Mouse (Mus musculus): Measurements from ENCODE around the gene Pigq. TPM values are rescaled to one million over a fixed set of nuclear protein-coding genes. Genes with fewer than 3 reads are reported as not detected.

Pigq gene
- polyA plus RNA-seq (2012; rRNA removed), result 111 and 122 TPM in 2 replicates

GRCm38 (mm10) chr17:25944366-25945163 is at the start of gene Pigq, which contains the start of gene Nhlrc4:
Gene Pigq (minus strand): TSS chr17:25944936.
Gene Nhlrc4 (minus strand): TSS chr17:25944961.

GRCm38 (mm10) chr17:25985306-25986294 is 40.9 kb upstream of the Pigq start, which contains the start of gene Capn15:
Gene Capn15 (minus strand): TSS chr17:25985796.

GRCm38 (mm10) chr17:25951803-25952623 is 7.3 kb upstream of the Pigq start, which contains the start of gene A930017K11Rik:
Gene A930017K11Rik (minus strand): TSS chr17:25952565.

GRCm38 (mm10) chr17:25919144-25919785 is 25.5 kb downstream of the Pigq start, which contains the start of gene Rab40c:
Gene Rab40c (minus strand): TSS chr17:25919727.

GRCm38 (mm10) chr17:25880196-25880910 is 64.4 kb downstream of the Pigq start, which contains the start of gene Wfikkn1:
Gene Wfikkn1 (minus strand): TSS chr17:25880858.

Other genes starting within 250 kb of the Pigq start
- 0.17 and 0.48 TPM in 2 replicates for gene Gng13, start 227.8 kb downstream of the Pigq start, polyA plus RNA-seq (2012; rRNA removed)
- 9.4 and 10.7 TPM in 2 replicates for gene Chtf18, start 217.5 kb downstream of the Pigq start, polyA plus RNA-seq (2012; rRNA removed)
- gene Rpusd1, start 217.3 kb downstream of the Pigq start, polyA plus RNA-seq (2012; rRNA removed), result 37.3 and 40.1 TPM in 2 replicates
- gene Mslnl, start 208.9 kb downstream of the Pigq start, polyA plus RNA-seq (2012; rRNA removed), result 0.59 and 0.60 TPM in 2 replicates
- gene Msln, start 190.6 kb downstream of the Pigq start, polyA plus RNA-seq (2012; rRNA removed), result 5.1 and 8.6 TPM in 2 replicates
- 23.0 and 24.0 TPM in 2 replicates for gene Narfl, start 171.2 kb downstream of the Pigq start, polyA plus RNA-seq (2012; rRNA removed)
- gene Haghl, start 159.3 kb downstream of the Pigq start, polyA plus RNA-seq (2012; rRNA removed), result 42.7 and 47.9 TPM in 2 replicates
- gene Ccdc78, start 158.4 kb downstream of the Pigq start, polyA plus RNA-seq (2012; rRNA removed), result not detected in 2 replicates
- 140 and 190 TPM in 2 replicates for gene Fam173a, start 152.0 kb downstream of the Pigq start, polyA plus RNA-seq (2012; rRNA removed)
- gene AC134908.4, start 149.3 kb downstream of the Pigq start, polyA plus RNA-seq (2012; rRNA removed), result 0.90 and 1.5 TPM in 2 replicates
- gene Metrn, start 147.8 kb downstream of the Pigq start, polyA plus RNA-seq (2012; rRNA removed), result 30.8 and 45.3 TPM in 2 replicates
- 6.1 and 6.7 TPM in 2 replicates for gene Fbxl16, start 135.9 kb downstream of the Pigq start, polyA plus RNA-seq (2012; rRNA removed)
- 41.6 and 47.1 TPM in 2 replicates for gene Wdr24, start 121.3 kb downstream of the Pigq start, polyA plus RNA-seq (2012; rRNA removed)
- gene Jmjd8, start 116.1 kb downstream of the Pigq start, polyA plus RNA-seq (2012; rRNA removed), result 61.3 and 67.4 TPM in 2 replicates
- gene Stub1, start 111.5 kb downstream of the Pigq start, polyA plus RNA-seq (2012; rRNA removed), result 184 and 196 TPM in 2 replicates
- 20.1 and 27.0 TPM in 2 replicates for gene Rhbdl1, start 107.6 kb downstream of the Pigq start, polyA plus RNA-seq (2012; rRNA removed)
- 87.9 and 110 TPM in 2 replicates for gene Gm20683, start 103.2 kb downstream of the Pigq start, polyA plus RNA-seq (2012; rRNA removed)
- gene Rhot2, start 100.1 kb downstream of the Pigq start, polyA plus RNA-seq (2012; rRNA removed), result 134 and 145 TPM in 2 replicates
- gene Wdr90, start 83.4 kb downstream of the Pigq start, polyA plus RNA-seq (2012; rRNA removed), result 31.9 and 49.4 TPM in 2 replicates
- 146 and 175 TPM in 2 replicates for gene Mcrip2, start 76.2 kb downstream of the Pigq start, polyA plus RNA-seq (2012; rRNA removed)
- 300 and 336 TPM in 2 replicates for gene Mettl26, start 69.9 kb downstream of the Pigq start, polyA plus RNA-seq (2012; rRNA removed)
- gene Wfikkn1, start 64.1 kb downstream of the Pigq start, polyA plus RNA-seq (2012; rRNA removed), result 1.6 and 2.1 TPM in 2 replicates
- gene Rab40c, start 25.2 kb downstream of the Pigq start, polyA plus RNA-seq (2012; rRNA removed), result 53.2 and 56.8 TPM in 2 replicates
- gene Nhlrc4, start within 50 bp of the Pigq start, polyA plus RNA-seq (2012; rRNA removed), result not detected in 2 replicates
- gene A930017K11Rik, start 7.6 kb upstream of the Pigq start, polyA plus RNA-seq (2012; rRNA removed), result 0.10 TPM in 1 of 2 replicates, not detected in the other
- 50.6 and 50.9 TPM in 2 replicates for gene Capn15, start 40.9 kb upstream of the Pigq start, polyA plus RNA-seq (2012; rRNA removed)
- 25.1 and 27.4 TPM in 2 replicates for gene Rab11fip3, start 124.6 kb upstream of the Pigq start, polyA plus RNA-seq (2012; rRNA removed)
- gene Decr2, start 145.4 kb upstream of the Pigq start, polyA plus RNA-seq (2012; rRNA removed), result 21.1 and 26.3 TPM in 2 replicates
- 15.7 and 16.6 TPM in 2 replicates for gene Nme4, start 150.7 kb upstream of the Pigq start, polyA plus RNA-seq (2012; rRNA removed)
- gene Tmem8, start 168.4 kb upstream of the Pigq start, polyA plus RNA-seq (2012; rRNA removed), result 261 and 361 TPM in 2 replicates
- gene Mrpl28, start 178.6 kb upstream of the Pigq start, polyA plus RNA-seq (2012; rRNA removed), result 87.5 and 93.2 TPM in 2 replicates
- gene Axin1, start 193.8 kb upstream of the Pigq start, polyA plus RNA-seq (2012; rRNA removed), result 16.4 and 17.1 TPM in 2 replicates